Mouse (Mus musculus) midbrain, embryonic 15.5 days (tissue): Measurements from ENCODE around the gene Lcorl. TPM values are rescaled to one million over a fixed set of nuclear protein-coding genes. Genes with fewer than 3 reads are reported as not detected.

Source experiments
- ATAC-seq: fragments of 200-750 bp; cut with Nextera tagmentation; replicated peaks from 2 replicates; pipeline ENCODE4 v1.8.0; 2017; ENCODE audit warnings: moderate TSS enrichment
- H3K27ac ChIP-seq: fragments of 300-500 bp; sonication (generic); 2 replicates; pipeline ENCODE4 v1.5.1; 2015; ENCODE audit warnings: mild to moderate bottlenecking, inconsistent platforms
- H3K27me3 ChIP-seq: fragments of 300-500 bp; sonication (generic); replicated peaks from 2 replicates; pipeline ENCODE4 v1.6.1; 2015; ENCODE audit warnings: inconsistent platforms
- H3K36me3 ChIP-seq: fragments of 300-500 bp; sonication (generic); replicated peaks from 2 replicates; pipeline ENCODE4 v1.6.1; 2015; ENCODE audit warnings: inconsistent platforms
- H3K4me1 ChIP-seq: fragments of 300-500 bp; sonication (generic); 2 replicates; pipeline ENCODE4 v1.6.1; 2015; ENCODE audit warnings: inconsistent platforms
- H3K4me2 ChIP-seq: fragments of 300-500 bp; sonication (generic); 2 replicates; pipeline ENCODE4 v1.6.1; 2015; ENCODE audit warnings: inconsistent platforms, mild to moderate bottlenecking, moderate library complexity
- H3K4me3 ChIP-seq: fragments of 300-500 bp; sonication (generic); 2 replicates; pipeline ENCODE4 v1.5.1; 2015; ENCODE audit warnings: mild to moderate bottlenecking, inconsistent platforms
- H3K9ac ChIP-seq: fragments of 300-500 bp; sonication (generic); 2 replicates; pipeline ENCODE4 v1.6.1; 2015; ENCODE audit warnings: mild to moderate bottlenecking, inconsistent platforms
- H3K9me3 ChIP-seq: fragments of 300-500 bp; sonication (generic); 2 replicates; pipeline ENCODE4 v1.6.1; 2016; ENCODE audit warnings: inconsistent platforms
- WGBS: fragments of 180-500 bp; shearing (Covaris S2); methylation state at CpG from one replicate; pipeline ENCODE4 v1.1.7; 2015; ENCODE audit warnings: mixed read lengths; 5-methylcytosine and 5-hydroxymethylcytosine counted together
- polyA plus RNA-seq: library from polyadenylated mRNA; unstranded; fragments of >200 nt; fragmentation: Nextera tagmentation; extraction: Ambion mirVana; gene quantifications from 2 replicates; pipeline ENCODE4 v1.2.1, GENCODE M21; 2015

Gene Lcorl
- polyA plus RNA-seq, result 60.5 and 67.6 TPM in 2 replicates

DNA sequence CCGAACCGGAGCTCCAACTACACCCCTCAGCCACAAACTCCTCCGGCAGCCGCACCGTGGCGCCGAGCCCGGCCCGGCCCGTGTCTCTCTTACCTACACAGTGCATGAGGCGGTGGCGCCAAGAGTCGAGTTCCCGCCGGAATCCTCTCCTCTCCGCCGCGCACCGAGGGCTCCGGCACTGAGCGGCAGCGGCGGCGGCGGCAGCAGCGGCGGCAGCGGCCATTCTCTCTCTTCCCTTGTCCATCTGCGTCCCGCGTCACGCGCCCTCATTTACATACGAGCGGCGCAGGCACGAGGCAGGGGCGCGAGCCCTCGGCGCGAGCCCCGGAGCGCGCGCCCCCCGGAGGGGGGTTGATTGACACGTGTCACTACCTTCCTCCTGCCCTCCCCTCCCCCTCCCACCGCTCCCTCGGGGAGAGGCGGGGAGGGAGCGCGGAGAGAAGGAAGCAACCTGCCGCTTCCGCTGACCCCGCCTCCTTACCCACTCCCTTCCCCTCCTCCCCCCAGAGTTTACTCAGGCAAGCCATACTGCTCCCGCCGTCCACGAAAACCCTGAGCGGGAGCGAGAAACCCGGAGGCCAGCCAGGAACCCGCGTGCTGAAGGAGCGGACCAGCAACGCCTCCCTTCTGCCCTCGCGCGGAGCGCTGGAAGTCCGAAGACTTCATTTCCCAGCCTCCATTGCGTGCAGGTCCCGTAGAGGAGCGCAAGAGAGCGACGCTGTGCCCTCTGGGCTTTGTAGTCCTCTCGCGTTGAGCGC is at the start of gene Lcorl:
Lcorl (minus strand) TSS at position 362 of the 758 bp plus-strand sequence.
- no peaks in the 10 kb centered on the region for H3K36me3 ChIP-seq
- peak; percentile 97 for ATAC-seq
- no peaks in the 10 kb centered on the region; the same call in 1 of the 2 replicates for H3K27me3 ChIP-seq
- peak within 1 kb of the TSS; percentile 100 for H3K27ac ChIP-seq
- no peaks in the 10 kb centered on the region for H3K9me3 ChIP-seq
- H3K4me1 ChIP-seq, result peaks cover 8% of the 10 kb centered on the region
- H3K4me2 ChIP-seq, result peak within 1 kb of the TSS; percentile 76
- H3K4me3 ChIP-seq, result peak within 1 kb of the TSS; percentile 77
- H3K9ac ChIP-seq, result peak within 1 kb of the TSS; percentile 96
- under 1% methylated on average over 69 of the region's 79 CpGs for WGBS

DNA sequence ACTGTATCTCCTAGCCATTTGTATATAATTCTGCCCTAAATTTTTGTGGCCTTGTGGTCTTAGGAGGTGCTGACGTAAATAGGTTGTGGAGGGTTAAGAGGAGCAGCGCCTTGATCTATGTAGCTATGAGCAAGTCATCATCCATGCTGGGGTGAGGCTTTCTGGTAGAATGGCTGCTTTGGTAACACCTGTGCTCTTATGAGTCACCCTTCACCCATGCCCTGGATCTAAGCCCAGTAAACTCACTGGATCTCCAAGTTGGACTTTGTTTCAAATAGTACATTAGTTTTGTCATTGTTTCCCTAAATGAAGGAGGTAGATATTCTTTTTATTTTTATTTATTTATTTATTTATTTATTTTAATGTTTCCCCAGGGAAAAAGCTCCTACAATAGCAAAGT is 47.3 kb upstream of the Lcorl start:
- Histone ChIP-seq H3K27ac (no peak overlapping the region), H3K27me3 (no peaks in the 10 kb centered on the region), H3K36me3 (no peaks in the 10 kb centered on the region), H3K4me2 (no peak overlapping the region), H3K9ac (no peak overlapping the region), H3K4me3 (no peak overlapping the region), H3K4me1 (no peaks in the 10 kb centered on the region), H3K9me3 (no peaks in the 10 kb centered on the region)
- ATAC-seq, result no peak
- WGBS, result 100% methylated on average over 2 of the region's 2 CpGs

DNA sequence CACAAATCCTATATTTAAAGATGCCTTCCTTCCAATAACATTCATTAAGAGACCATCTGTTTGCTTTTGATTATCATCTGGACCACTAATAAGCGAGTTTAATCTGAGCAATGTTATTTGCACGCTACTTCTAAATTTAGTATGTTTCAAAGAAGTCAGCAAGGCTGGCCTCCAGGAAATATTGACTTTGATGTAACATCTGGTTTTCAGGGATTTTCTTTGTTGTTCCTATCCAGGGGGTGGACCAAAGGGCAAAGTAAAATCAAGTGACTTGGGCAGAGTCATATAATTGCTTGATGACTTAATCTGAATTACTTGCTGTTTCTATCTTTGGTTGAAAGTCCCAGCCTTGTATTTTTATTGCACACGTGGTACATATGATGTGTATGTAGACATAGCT is 45.8 kb upstream of the Lcorl start:
- Histone ChIP-seq H3K27ac (no peak overlapping the region), H3K9me3 (no peaks in the 10 kb centered on the region), H3K4me2 (no peak overlapping the region), H3K4me1 (no peaks in the 10 kb centered on the region), H3K9ac (no peak overlapping the region), H3K27me3 (no peaks in the 10 kb centered on the region), H3K4me3 (no peak overlapping the region), H3K36me3 (no peaks in the 10 kb centered on the region)
- WGBS, result 64% methylated on average over 3 of the region's 3 CpGs
- ATAC-seq, result no peak

DNA sequence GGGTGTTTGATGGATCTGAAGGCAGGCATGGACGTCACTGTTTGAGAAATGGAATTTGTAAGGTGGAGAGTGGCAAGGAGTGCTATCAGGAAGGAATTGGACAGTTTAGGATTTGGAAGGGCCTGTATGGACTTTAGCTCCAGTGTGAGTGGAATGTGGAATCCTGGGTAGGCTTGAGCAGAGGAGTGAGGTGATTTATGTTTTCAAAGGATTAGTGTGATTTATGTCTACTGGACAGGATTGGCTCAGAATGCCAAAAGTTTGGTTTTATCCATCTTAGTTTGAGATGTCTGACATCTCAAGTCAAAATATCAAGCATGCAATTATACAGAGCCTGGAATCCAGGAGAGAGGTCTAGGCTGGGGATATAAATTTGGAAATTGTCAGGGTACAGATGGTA is 37.9 kb upstream of the Lcorl start:
- Histone ChIP-seq H3K27me3 (no peaks in the 10 kb centered on the region), H3K9ac (no peak overlapping the region), H3K4me3 (no peak overlapping the region), H3K27ac (no peak overlapping the region), H3K4me2 (no peak overlapping the region), H3K36me3 (no peaks in the 10 kb centered on the region), H3K4me1 (no peaks in the 10 kb centered on the region), H3K9me3 (no peaks in the 10 kb centered on the region)
- ATAC-seq, result no peak
- WGBS, result 76% methylated on average over 1 of the region's 1 CpGs

DNA sequence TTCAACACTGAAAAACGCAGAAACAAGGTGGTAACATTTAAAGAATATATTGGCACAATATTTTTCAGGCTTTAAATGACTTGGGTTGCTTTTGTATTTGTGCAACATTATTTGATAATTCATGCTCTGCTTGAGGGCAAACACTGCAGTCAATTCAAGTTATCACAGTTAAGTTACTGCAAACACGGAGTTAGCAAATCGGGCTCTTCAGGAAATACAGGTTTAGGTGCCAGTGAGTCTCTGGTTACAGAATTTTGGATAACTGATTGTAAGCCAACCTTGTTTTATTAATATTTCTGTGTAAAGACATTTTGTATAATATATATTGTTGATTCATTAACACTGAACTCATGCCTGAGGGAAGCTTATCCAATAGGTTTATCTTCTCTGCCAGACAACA is 36.3 kb upstream of the Lcorl start:
- WGBS, result 80% methylated on average over 3 of the region's 3 CpGs
- no peaks in the 10 kb centered on the region for H3K27me3 ChIP-seq
- no peaks in the 10 kb centered on the region for H3K9me3 ChIP-seq
- no peak overlapping the region for H3K27ac ChIP-seq
- no peak overlapping the region for H3K4me2 ChIP-seq
- no peak overlapping the region for H3K4me3 ChIP-seq
- no peaks in the 10 kb centered on the region for H3K4me1 ChIP-seq
- no peak for ATAC-seq
- no peak overlapping the region for H3K9ac ChIP-seq
- no peaks in the 10 kb centered on the region for H3K36me3 ChIP-seq

DNA sequence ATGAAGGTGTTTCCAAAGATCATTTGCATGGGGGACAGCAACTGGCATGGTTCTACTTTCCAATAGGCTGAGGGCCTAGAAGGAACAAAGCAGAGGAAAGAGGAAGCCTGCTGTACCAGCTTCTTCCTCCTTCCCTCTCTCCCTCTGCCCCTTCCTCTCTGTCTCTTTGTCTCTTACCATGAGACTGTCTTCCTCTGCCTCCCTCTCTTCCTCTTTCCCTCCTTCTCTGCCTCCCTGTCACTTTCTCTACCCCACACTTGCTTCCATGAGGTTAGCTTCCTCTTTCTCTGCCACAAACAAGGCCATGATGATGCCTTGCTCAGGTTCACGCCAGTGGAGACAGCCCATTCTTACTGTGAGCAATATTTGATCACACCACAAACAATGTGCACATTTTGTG is 18.9 kb upstream of the Lcorl start:
- no peaks in the 10 kb centered on the region for H3K36me3 ChIP-seq
- ATAC-seq, result no peak
- WGBS, result 89% methylated on average over 1 of the region's 1 CpGs
- no peaks in the 10 kb centered on the region for H3K4me1 ChIP-seq
- H3K27ac ChIP-seq, result no peak overlapping the region
- no peak overlapping the region for H3K4me2 ChIP-seq
- no peaks in the 10 kb centered on the region for H3K9me3 ChIP-seq
- H3K4me3 ChIP-seq, result no peak overlapping the region
- no peaks in the 10 kb centered on the region for H3K27me3 ChIP-seq
- H3K9ac ChIP-seq, result no peak overlapping the region

DNA sequence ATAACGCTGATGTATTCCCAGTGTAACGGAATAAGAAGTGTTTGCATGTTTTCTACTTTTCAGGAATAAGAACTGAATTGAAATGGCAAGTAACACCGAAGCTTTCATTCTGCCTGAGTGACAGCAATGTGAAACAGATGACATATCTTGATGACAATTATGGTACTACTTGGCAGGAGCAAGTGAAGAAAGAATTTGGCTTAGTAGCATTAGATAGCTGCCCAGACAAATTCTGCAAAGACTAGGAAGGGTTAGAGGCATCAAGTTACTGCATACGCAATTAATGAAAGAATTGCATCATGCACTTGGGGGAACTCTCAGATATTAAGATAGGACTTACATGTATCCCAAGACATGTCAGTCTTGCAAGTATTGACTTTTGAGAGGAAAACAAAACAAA is 18.1 kb upstream of the Lcorl start:
- 89% methylated on average over 4 of the region's 4 CpGs for WGBS
- H3K9ac ChIP-seq, result no peak overlapping the region
- H3K27ac ChIP-seq, result no peak overlapping the region
- no peaks in the 10 kb centered on the region for H3K4me1 ChIP-seq
- H3K4me2 ChIP-seq, result no peak overlapping the region
- H3K9me3 ChIP-seq, result no peaks in the 10 kb centered on the region
- ATAC-seq, result no peak
- no peak overlapping the region for H3K4me3 ChIP-seq
- H3K27me3 ChIP-seq, result no peaks in the 10 kb centered on the region
- H3K36me3 ChIP-seq, result no peaks in the 10 kb centered on the region

DNA sequence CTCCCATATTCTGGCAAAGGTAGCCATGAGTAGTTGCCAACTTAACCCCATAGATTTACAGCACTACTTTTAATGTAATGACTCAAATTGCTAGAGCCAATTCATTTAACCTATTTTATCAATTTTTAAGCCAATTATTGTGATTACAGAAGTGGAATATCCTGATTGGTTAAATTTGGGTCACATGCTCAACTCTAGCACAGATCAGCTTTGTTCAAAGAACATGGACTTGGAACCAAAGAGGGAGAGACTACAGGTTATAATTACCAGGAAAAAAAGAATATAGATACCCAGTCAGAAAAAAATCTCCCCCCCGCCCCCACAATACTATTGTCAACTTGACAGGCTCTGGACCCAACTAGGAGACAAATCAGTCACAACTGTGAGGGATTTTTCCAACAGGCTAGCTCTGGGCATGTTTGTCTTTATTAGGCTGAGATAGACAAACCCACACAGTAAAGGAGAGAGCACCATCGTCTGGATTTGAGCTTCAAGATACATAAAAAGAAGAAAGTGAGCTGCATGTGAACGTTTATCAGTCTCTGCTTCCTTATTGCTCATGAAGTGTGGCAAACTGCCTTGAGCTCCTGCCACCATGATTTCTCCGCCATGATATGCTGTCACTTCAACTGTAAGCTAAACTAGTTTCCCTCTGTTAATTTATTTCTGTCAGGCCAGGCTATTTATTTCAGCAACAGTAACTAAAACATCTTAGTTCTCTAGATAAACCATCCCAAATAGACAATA is 17.0 kb upstream of the Lcorl start:
- Histone ChIP-seq H3K27ac (no peak overlapping the region), H3K36me3 (no peaks in the 10 kb centered on the region), H3K4me3 (no peak overlapping the region), H3K9ac (no peak overlapping the region), H3K4me2 (no peak overlapping the region), H3K9me3 (no peaks in the 10 kb centered on the region), H3K27me3 (no peaks in the 10 kb centered on the region), H3K4me1 (no peaks in the 10 kb centered on the region)
- no peak for ATAC-seq
- 86% methylated on average over 4 of the region's 4 CpGs for WGBS

DNA sequence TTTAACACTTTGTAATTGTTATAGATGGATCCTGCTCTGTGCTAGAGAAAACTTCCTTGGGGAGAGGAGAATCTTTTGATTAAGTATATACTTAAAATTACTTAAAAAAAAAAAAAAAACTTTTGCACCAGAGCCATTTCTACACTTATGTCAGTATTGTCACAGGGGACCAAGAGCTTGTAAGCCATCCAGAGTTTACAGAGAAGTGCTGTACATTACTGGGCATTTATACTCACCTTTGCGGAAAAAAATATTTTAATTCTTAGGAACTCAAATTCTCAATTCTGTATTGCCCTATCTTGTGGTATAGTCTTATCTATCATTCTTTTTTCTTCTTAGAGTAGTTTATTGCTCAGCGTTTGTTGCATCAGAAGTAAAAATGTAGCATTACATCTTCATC is 953 bp upstream of the Lcorl start:
- Histone ChIP-seq H3K36me3 (no peaks in the 10 kb centered on the region), H3K4me3 (peak overlapping the region; percentile 77), H3K9me3 (no peaks in the 10 kb centered on the region), H3K4me2 (peak overlapping the region; percentile 76), H3K27ac (no peak overlapping the region), H3K27me3 (no peaks in the 10 kb centered on the region; the same call in 1 of the 2 replicates), H3K9ac (no peak overlapping the region), H3K4me1 (peaks cover 8% of the 10 kb centered on the region)
- WGBS, result 82% methylated on average over 2 of the region's 2 CpGs
- no peak for ATAC-seq

DNA sequence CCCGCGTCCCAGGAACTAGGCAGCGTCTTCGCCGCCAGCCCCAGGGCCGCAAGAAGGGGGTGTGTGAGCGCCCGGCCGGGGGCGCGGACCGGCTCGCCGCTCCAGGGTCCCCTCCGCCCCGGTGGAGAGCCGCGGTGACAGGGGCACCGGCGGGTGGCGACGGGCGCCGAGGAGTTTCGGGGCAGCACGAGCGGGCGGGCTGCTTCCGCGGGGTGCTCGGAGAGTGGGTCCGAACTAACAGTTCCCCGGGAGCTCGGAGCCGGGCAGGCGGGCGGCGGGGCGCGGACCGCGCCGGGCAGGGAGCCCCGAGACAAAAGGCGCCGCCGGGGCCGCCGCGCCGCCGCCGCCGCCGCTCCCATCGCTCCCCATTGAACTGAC is 550 bp downstream of the Lcorl start:
- H3K36me3 ChIP-seq, result no peaks in the 10 kb centered on the region
- H3K4me2 ChIP-seq, result peak overlapping the region; percentile 76
- peak; percentile 30 for ATAC-seq

DNA sequence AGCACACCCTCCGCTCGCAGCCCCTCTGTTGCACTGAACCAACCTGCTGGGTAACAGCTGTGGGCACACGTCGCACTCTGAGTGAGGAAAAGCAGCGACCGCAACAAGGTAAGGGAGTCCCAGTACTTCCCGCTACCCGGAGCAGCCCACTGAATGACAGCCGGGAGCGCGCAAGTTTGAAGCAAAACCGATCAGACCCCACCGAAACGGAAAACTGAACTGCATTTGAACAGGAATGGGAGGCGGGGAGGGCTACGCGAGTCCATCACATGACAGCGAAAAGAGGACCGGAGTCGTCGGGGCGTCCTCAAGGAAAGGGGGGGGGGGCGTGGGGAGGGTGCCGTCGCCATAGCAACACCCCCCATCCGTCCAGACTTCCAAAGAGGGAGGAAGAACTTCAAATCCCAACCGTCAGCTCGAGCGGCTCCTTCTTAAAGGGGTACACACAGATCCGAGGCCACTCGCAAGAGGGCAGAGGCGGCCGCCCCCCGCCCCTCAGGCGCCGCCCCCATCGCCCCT is 1.1 kb downstream of the Lcorl start:
- ATAC-seq, result peak; percentile 62
- peak overlapping the region; percentile 96 for H3K9ac ChIP-seq
- H3K9me3 ChIP-seq, result no peaks in the 10 kb centered on the region
- H3K4me3 ChIP-seq, result peak overlapping the region; percentile 77
- peak overlapping the region; percentile 76 for H3K4me2 ChIP-seq
- H3K27ac ChIP-seq, result peak overlapping the region; percentile 100
- H3K36me3 ChIP-seq, result no peaks in the 10 kb centered on the region
- WGBS, result under 1% methylated on average over 29 of the region's 37 CpGs
- H3K27me3 ChIP-seq, result no peaks in the 10 kb centered on the region; the same call in 1 of the 2 replicates
- peaks cover 8% of the 10 kb centered on the region for H3K4me1 ChIP-seq

More for the DNA sequence above, 550 bp downstream of the Lcorl start:
- under 1% methylated on average over 49 of the region's 56 CpGs for WGBS
- H3K27ac ChIP-seq, result peak overlapping the region; percentile 100
- H3K27me3 ChIP-seq, result no peaks in the 10 kb centered on the region; the same call in 1 of the 2 replicates
- H3K9me3 ChIP-seq, result no peaks in the 10 kb centered on the region
- peak overlapping the region; percentile 77 for H3K4me3 ChIP-seq
- peaks cover 8% of the 10 kb centered on the region for H3K4me1 ChIP-seq
- H3K9ac ChIP-seq, result peak overlapping the region; percentile 96

DNA sequence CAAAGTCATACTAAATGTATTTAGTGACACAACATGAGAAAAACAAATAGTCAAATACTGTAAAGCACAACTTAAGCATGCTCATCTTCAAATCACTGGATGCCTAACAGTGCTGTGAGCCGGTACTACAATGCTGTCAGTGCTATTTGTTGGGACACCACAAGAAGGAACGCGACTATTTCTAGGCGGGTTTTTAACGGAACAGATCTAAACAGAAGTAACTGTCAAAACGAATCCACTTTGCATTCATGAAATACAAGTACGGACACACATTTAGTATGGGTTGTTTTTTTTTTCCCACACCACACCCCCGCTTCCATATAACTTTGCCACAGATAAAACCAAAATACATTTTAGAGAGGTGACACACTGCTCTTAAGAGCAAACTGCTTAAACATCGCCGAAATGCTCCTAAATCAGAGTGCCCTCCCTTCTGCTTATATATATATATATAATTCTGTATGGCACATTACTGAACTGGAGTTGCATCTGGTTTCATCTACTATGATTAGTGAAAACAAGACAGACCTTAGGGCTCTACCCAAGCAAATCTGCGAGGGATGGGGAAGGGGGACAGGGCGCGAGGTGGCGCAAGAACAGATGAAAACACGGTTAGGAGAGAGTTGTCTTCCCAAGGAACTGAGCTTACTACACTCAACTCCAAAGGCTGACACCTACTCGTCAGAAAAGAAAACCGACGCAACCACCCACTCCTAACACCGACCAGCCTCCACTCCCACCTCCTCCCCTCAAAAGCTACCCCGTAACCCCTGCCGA is 1.7 kb downstream of the Lcorl start:
- H3K9ac ChIP-seq, result peak overlapping the region; percentile 96
- H3K9me3 ChIP-seq, result no peaks in the 10 kb centered on the region
- 19% methylated on average over 21 of the region's 21 CpGs for WGBS
- H3K27ac ChIP-seq, result peak overlapping the region; percentile 100
- peaks cover 8% of the 10 kb centered on the region for H3K4me1 ChIP-seq
- H3K27me3 ChIP-seq, result no peaks in the 10 kb centered on the region; the same call in 1 of the 2 replicates
- peak overlapping the region; percentile 77 for H3K4me3 ChIP-seq
- peak overlapping the region; percentile 76 for H3K4me2 ChIP-seq
- H3K36me3 ChIP-seq, result no peaks in the 10 kb centered on the region
- peak; percentile 12 for ATAC-seq
